Mouse (Mus musculus) adrenal gland, adult 8-10 months (tissue): Measurements from ENCODE around the gene Tcp10b. TPM values are rescaled to one million over a fixed set of nuclear protein-coding genes. Genes with fewer than 3 reads are reported as not detected.

Source experiments
- total RNA-seq, 4 experiments: library from RNA; stranded (reverse); gene quantifications; 2 replicates each; pipeline ENCODE4 v1.2.4; 2022

Gene Tcp10b
- total RNA-seq, 4 experiments from 2014 or later = 0.61 to 2.7 (median 1.1) TPM

Other genes starting within 250 kb of the Tcp10b start
- gene Mas1, start 193.0 kb upstream of the Tcp10b start, total RNA-seq = under 1 TPM in 1 of 4 experiments, not detected in 3; 0.24 TPM
- gene Mrgprh, start 185.1 kb upstream of the Tcp10b start, total RNA-seq = under 1 TPM in 1 of 4 experiments, not detected in 3; 0.13 TPM
- gene Pnldc1, start 150.9 kb upstream of the Tcp10b start, total RNA-seq = 1 to 10 TPM; 3.0 to 4.1 (median 3.5) TPM
- 100 to 1,000 TPM; 172 to 223 (median 192) TPM for gene Tcp1, start 145.4 kb upstream of the Tcp10b start, total RNA-seq
- gene Mrpl18, start 144.8 kb upstream of the Tcp10b start, total RNA-seq = 10 to 100 TPM; 58.6 to 69.0 (median 62.7) TPM
- gene Acat3, start 120.5 kb upstream of the Tcp10b start, total RNA-seq = 1 to 10 TPM in 3 of 4 experiments, under 1 TPM in 1; 0.99 to 2.2 (median 1.4) TPM
- gene Acat2, start 100.4 kb upstream of the Tcp10b start, total RNA-seq = 10 to 100 TPM; 70.0 to 86.0 (median 80.9) TPM
- 10 to 100 TPM; 56.8 to 69.3 (median 63.1) TPM for gene Wtap, start 66.9 kb upstream of the Tcp10b start, total RNA-seq
- 100 to 1,000 TPM; 251 to 373 (median 320) TPM for gene Sod2, start 54.3 kb upstream of the Tcp10b start, total RNA-seq
- under 1 TPM in 3 of 4 experiments, not detected in 1; 0.51 to 0.92 (median 0.63) TPM for gene Gpr31b, start 8.8 kb upstream of the Tcp10b start, total RNA-seq
- gene Unc93a, start 70.7 kb downstream of the Tcp10b start, total RNA-seq = under 1 TPM in 3 of 4 experiments, not detected in 1; 0.27 to 0.49 (median 0.44) TPM
- not detected for gene Smok2a, start 160.1 kb downstream of the Tcp10b start, total RNA-seq
- gene Smok2b, start 169.2 kb downstream of the Tcp10b start, total RNA-seq = not detected